Mouse (Mus musculus) right cerebral cortex, adult 2 months (tissue): ENCODE results near the gene Adgrv1.

Source experiments
- DNase-seq, 2 experiments: peaks; one replicate each; pipeline ENCODE4 v3.0.0; 2021 to 2022; ENCODE audit warnings: low spot score in 2 of 2

Gene Adgrv1

GRCm38 (mm10) chr13:81072214-81072613 is 560.7 kb downstream of the Adgrv1 start:
- DNase-seq: no peak

- DNase-seq: no peak
These were observed 581.5 kb downstream of the Adgrv1 start for GRCm38 (mm10) chr13:81051448-81051847.

GRCm38 (mm10) chr13:81050911-81051310 is 582.0 kb downstream of the Adgrv1 start:
- no peak for DNase-seq

- no peak for DNase-seq
These were observed 587.6 kb downstream of the Adgrv1 start for GRCm38 (mm10) chr13:81045345-81045744.
